Mouse (Mus musculus) kidney, embryonic 15.5 days (tissue): ENCODE data around the gene Mia2. TPM values are rescaled to one million over a fixed set of nuclear protein-coding genes. Genes with fewer than 3 reads are reported as not detected.

Source experiments
- ATAC-seq: fragments of 200-750 bp; cut with Nextera tagmentation; replicated peaks from 2 replicates; pipeline ENCODE4 v1.8.0; 2017; ENCODE audit warnings: moderate TSS enrichment; ENCODE audit not compliant: low FRiP score
- H3K27ac ChIP-seq: fragments of 300-500 bp; sonication (generic); 2 replicates; pipeline ENCODE4 v1.5.1; 2015; ENCODE audit warnings: mild to moderate bottlenecking, inconsistent platforms
- H3K27me3 ChIP-seq: fragments of 300-500 bp; sonication (generic); 2 replicates; pipeline ENCODE4 v1.6.1; 2015; ENCODE audit warnings: inconsistent platforms
- H3K36me3 ChIP-seq: fragments of 300-500 bp; sonication (generic); 2 replicates; pipeline ENCODE4 v1.6.1; 2015; ENCODE audit warnings: inconsistent platforms
- H3K4me1 ChIP-seq: fragments of 300-500 bp; sonication (generic); 2 replicates; pipeline ENCODE4 v1.6.1; 2015; ENCODE audit warnings: inconsistent platforms
- H3K4me2 ChIP-seq: fragments of 300-500 bp; sonication (generic); 2 replicates; pipeline ENCODE4 v1.6.1; 2015; ENCODE audit warnings: moderate library complexity, mild to moderate bottlenecking, inconsistent platforms
- H3K4me3 ChIP-seq: fragments of 300-500 bp; sonication (generic); replicated peaks from 2 replicates; pipeline ENCODE4 v1.5.1; 2015; ENCODE audit warnings: mild to moderate bottlenecking, inconsistent platforms
- H3K9ac ChIP-seq: fragments of 300-500 bp; sonication (generic); 2 replicates; pipeline ENCODE4 v1.6.1; 2015; ENCODE audit warnings: mild to moderate bottlenecking, inconsistent platforms
- H3K9me3 ChIP-seq: fragments of 300-500 bp; sonication (generic); replicated peaks from 2 replicates; pipeline ENCODE4 v1.6.1; 2016; ENCODE audit warnings: inconsistent platforms
- WGBS: fragments of 180-500 bp; shearing (Covaris S2); methylation state at CpG from one replicate; pipeline ENCODE4 v1.1.7; 2015; ENCODE audit warnings: mixed read lengths; 5-methylcytosine and 5-hydroxymethylcytosine counted together
- polyA plus RNA-seq: library from polyadenylated mRNA; unstranded; fragments of >200 nt; fragmentation: Nextera tagmentation; extraction: Ambion mirVana; gene quantifications from 2 replicates; pipeline ENCODE4 v1.2.1, GENCODE M21; 2015

Mia2 gene
- polyA plus RNA-seq, 1 experiment from 2014 or later = 70.5 TPM

GRCm38 (mm10) chr12:59133437-59133999 lies 37.9 kb downstream of the Mia2 start:
- H3K4me1 ChIP-seq = peaks cover 21% of the 10 kb centered on the region
- H3K4me2 ChIP-seq = peak overlapping the region; percentile 64; the same call in 1 of the 2 replicates
- no peaks in the 10 kb centered on the region for H3K9me3 ChIP-seq
- no peak overlapping the region for H3K4me3 ChIP-seq
- no peaks in the 10 kb centered on the region for H3K27me3 ChIP-seq
- H3K27ac ChIP-seq = no peak overlapping the region
- no peak for ATAC-seq
- H3K9ac ChIP-seq = no peak overlapping the region
- 87% methylated on average over 10 of the region's 10 CpGs for WGBS
- peaks cover 18% of the 10 kb centered on the region for H3K36me3 ChIP-seq

- no peak for ATAC-seq
- peaks cover 32% of the 10 kb centered on the region for H3K36me3 ChIP-seq
- H3K9ac ChIP-seq = no peak overlapping the region
- 94% methylated on average over 4 of the region's 4 CpGs for WGBS
- no peak overlapping the region for H3K4me3 ChIP-seq
- no peak overlapping the region for H3K27ac ChIP-seq
- no peak overlapping the region for H3K4me2 ChIP-seq
- H3K4me1 ChIP-seq = peaks cover 14% of the 10 kb centered on the region
- H3K27me3 ChIP-seq = no peaks in the 10 kb centered on the region
- no peaks in the 10 kb centered on the region for H3K9me3 ChIP-seq
These were observed 39.5 kb downstream of the Mia2 start for GRCm38 (mm10) chr12:59135096-59135495.

- WGBS = 94% methylated on average over 13 of the region's 13 CpGs
- ATAC-seq = no peak
- Histone ChIP-seq H3K9me3 (no peaks in the 10 kb centered on the region), H3K4me1 (peaks cover 12% of the 10 kb centered on the region), H3K9ac (no peak overlapping the region), H3K4me3 (no peak overlapping the region), H3K27me3 (no peaks in the 10 kb centered on the region), H3K36me3 (peaks cover 36% of the 10 kb centered on the region), H3K4me2 (no peak overlapping the region), H3K27ac (no peak overlapping the region)
These were observed 40.1 kb downstream of the Mia2 start for GRCm38 (mm10) chr12:59135533-59136300.

DNA sequence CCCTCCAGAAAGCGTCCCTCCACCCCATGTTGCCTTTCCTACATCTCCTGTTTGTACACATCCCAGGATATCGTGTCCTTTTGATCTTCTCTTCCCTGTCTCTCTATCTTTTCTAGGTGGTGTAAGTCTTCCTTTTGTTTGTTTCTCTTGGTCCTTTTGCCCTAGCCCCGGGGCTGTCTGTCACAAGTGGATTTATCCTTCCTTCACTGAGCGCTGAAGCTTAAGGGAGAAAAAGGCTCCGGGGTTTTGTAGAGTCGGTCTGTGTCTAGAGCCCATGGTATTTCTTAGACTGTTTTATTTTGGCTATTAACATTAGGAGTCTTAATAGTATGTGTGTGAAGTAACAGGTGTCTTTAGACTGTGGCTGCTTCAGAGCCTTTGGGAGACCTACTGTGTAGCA lies 41.4 kb downstream of the Mia2 start:
- no peak overlapping the region for H3K27ac ChIP-seq
- no peak overlapping the region for H3K4me3 ChIP-seq
- no peak overlapping the region for H3K9ac ChIP-seq
- no peak for ATAC-seq
- H3K4me1 ChIP-seq = peaks cover 12% of the 10 kb centered on the region
- no peaks in the 10 kb centered on the region for H3K9me3 ChIP-seq
- peaks cover 47% of the 10 kb centered on the region for H3K36me3 ChIP-seq
- H3K27me3 ChIP-seq = no peaks in the 10 kb centered on the region
- H3K4me2 ChIP-seq = no peak overlapping the region
- WGBS = 79% methylated on average over 6 of the region's 6 CpGs

DNA sequence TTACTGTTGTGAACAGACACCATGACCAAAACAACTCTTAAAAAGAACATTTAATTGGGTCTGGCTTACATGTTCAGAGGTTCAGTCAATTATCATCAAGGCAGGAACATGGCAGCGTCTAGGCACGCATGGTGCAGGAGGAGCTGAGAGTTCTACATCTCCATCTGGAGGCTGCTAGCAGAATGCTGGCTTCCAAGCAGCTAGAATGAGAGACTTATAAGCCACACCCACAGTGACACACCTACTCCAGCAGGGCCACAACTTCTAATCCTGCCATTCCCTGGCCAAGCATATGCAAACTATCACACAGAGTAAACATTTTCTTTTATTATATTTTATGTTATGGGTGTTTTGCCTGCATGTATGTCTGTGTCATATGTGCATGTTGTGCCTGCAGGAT lies 43.8 kb downstream of the Mia2 start:
- Histone ChIP-seq H3K36me3 (peaks cover 66% of the 10 kb centered on the region), H3K27me3 (no peaks in the 10 kb centered on the region), H3K9ac (no peak overlapping the region), H3K4me2 (no peak overlapping the region), H3K27ac (no peak overlapping the region), H3K9me3 (no peaks in the 10 kb centered on the region), H3K4me1 (no peaks in the 10 kb centered on the region), H3K4me3 (no peak overlapping the region)
- ATAC-seq = no peak
- 84% methylated on average over 2 of the region's 2 CpGs for WGBS

DNA sequence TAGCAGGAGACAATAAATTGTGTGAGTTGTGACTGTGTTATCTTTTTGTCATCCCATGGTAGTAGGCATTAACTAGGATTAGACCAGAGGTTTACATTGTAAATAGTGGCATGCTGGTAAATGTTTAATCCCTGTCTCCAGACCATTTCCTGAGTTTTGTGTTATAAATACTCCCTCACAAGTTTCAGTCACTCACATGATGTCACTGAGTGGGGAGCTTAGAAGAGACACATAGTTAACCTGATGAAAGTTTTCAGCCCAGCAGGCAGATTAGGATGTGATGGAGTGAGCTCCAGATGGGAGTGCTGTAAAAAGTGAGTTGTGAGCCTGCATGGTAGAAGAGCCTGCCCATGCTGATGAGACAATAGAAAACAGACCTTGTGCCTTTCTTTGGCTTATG lies 49.5 kb downstream of the Mia2 start:
- ATAC-seq = no peak

DNA sequence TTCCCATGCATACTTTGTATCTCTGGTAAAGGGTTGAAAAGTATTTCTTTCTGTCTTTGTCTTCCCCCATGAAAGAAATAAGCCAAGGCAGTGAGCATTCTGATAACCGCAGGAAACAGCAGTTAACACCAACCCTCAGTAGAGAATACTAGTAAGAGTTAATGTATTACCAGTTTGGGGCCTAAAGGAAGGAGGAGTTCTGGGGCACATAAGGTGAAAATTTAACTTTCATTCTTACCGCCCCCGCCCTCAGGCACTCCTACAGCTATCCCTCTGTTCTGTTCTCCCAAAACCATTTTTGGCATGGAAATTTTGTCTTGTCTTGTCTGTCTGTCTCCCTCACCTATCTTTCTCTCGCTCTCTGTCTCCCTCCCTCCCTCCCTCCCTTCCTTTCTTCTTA lies 54.1 kb downstream of the Mia2 start:
- H3K27ac ChIP-seq = peak overlapping the region; percentile 46
- no peaks in the 10 kb centered on the region for H3K27me3 ChIP-seq
- peaks cover 88% of the 10 kb centered on the region for H3K36me3 ChIP-seq
- no peak overlapping the region for H3K4me3 ChIP-seq
- ATAC-seq = peak; percentile 52
- H3K4me1 ChIP-seq = 0 out of 2 replicates have a peak, but pooled peaks cover 2% of the 10 kb centered on the region
- WGBS = 80% methylated on average over 4 of the region's 4 CpGs
- H3K9me3 ChIP-seq = no peaks in the 10 kb centered on the region
- no peak overlapping the region for H3K4me2 ChIP-seq
- no peak overlapping the region for H3K9ac ChIP-seq

More for the DNA sequence above, 49.5 kb downstream of the Mia2 start:
- Histone ChIP-seq H3K27me3 (no peaks in the 10 kb centered on the region), H3K9ac (no peak overlapping the region), H3K36me3 (peaks cover 82% of the 10 kb centered on the region), H3K9me3 (no peaks in the 10 kb centered on the region), H3K4me3 (no peak overlapping the region), H3K4me2 (no peak overlapping the region), H3K4me1 (0 out of 2 replicates have a peak, but pooled peaks cover 2% of the 10 kb centered on the region), H3K27ac (0 out of 2 replicates have a peak overlapping the region, but pooled peaks have one; percentile 27)

DNA sequence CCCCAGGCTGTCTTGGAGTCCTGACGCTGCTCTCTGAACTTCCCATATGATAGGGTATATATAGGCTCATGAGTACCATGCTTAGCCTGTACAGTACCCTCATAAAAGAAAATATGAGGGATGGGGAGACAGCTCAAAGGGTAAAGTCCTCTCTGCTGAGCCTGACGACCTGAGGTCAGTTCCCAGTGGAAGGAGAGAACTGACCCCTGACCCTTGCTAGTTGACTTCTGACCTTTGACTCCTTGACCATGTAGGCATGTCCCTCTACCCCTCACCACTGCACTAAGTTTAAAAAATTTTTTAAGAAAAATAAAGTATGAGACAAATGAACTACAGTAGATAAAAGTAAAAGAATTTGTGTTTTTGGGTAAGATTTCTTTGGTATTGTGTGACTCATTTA lies 65.5 kb downstream of the Mia2 start:
- H3K27ac ChIP-seq = no peak overlapping the region
- H3K36me3 ChIP-seq = peaks cover 90% of the 10 kb centered on the region
- no peak overlapping the region for H3K9ac ChIP-seq
- H3K4me3 ChIP-seq = no peak overlapping the region
- no peak; the same call in 1 of the 2 replicates for ATAC-seq
- H3K27me3 ChIP-seq = no peaks in the 10 kb centered on the region
- 0 out of 2 replicates have a peak, but pooled peaks cover 2% of the 10 kb centered on the region for H3K4me1 ChIP-seq
- no peak overlapping the region for H3K4me2 ChIP-seq
- WGBS = 36% methylated on average over 2 of the region's 2 CpGs
- H3K9me3 ChIP-seq = no peaks in the 10 kb centered on the region

- H3K36me3 ChIP-seq = peaks cover 85% of the 10 kb centered on the region
- no peak for ATAC-seq
- 91% methylated on average over 2 of the region's 2 CpGs for WGBS
These were observed 67.2 kb downstream of the Mia2 start for GRCm38 (mm10) chr12:59162797-59163196.

GRCm38 (mm10) chr12:59164522-59164921 lies 68.9 kb downstream of the Mia2 start:
- no peak overlapping the region for H3K27ac ChIP-seq
- H3K4me1 ChIP-seq = 0 out of 2 replicates have a peak, but pooled peaks cover 2% of the 10 kb centered on the region
- H3K9ac ChIP-seq = no peak overlapping the region
- WGBS = 94% methylated on average over 6 of the region's 6 CpGs
- H3K9me3 ChIP-seq = no peaks in the 10 kb centered on the region
- no peak overlapping the region for H3K4me3 ChIP-seq
- no peak overlapping the region for H3K4me2 ChIP-seq
- peaks cover 83% of the 10 kb centered on the region for H3K36me3 ChIP-seq
- H3K27me3 ChIP-seq = no peaks in the 10 kb centered on the region
- ATAC-seq = no peak

More at GRCm38 (mm10) chr12:59162797-59163196, 67.2 kb downstream of the Mia2 start:
- 0 out of 2 replicates have a peak, but pooled peaks cover 2% of the 10 kb centered on the region for H3K4me1 ChIP-seq
- no peaks in the 10 kb centered on the region for H3K27me3 ChIP-seq
- no peak overlapping the region for H3K4me3 ChIP-seq
- H3K9ac ChIP-seq = no peak overlapping the region
- H3K4me2 ChIP-seq = no peak overlapping the region
- no peak overlapping the region for H3K27ac ChIP-seq
- H3K9me3 ChIP-seq = no peaks in the 10 kb centered on the region

GRCm38 (mm10) chr12:59166557-59166956 lies 71.0 kb downstream of the Mia2 start:
- Histone ChIP-seq H3K4me3 (no peak overlapping the region), H3K36me3 (peaks cover 84% of the 10 kb centered on the region), H3K4me1 (0 out of 2 replicates have a peak, but pooled peaks cover 2% of the 10 kb centered on the region), H3K4me2 (no peak overlapping the region), H3K9ac (no peak overlapping the region), H3K9me3 (no peaks in the 10 kb centered on the region), H3K27me3 (no peaks in the 10 kb centered on the region), H3K27ac (no peak overlapping the region)
- 95% methylated on average over 4 of the region's 4 CpGs for WGBS
- ATAC-seq = no peak

DNA sequence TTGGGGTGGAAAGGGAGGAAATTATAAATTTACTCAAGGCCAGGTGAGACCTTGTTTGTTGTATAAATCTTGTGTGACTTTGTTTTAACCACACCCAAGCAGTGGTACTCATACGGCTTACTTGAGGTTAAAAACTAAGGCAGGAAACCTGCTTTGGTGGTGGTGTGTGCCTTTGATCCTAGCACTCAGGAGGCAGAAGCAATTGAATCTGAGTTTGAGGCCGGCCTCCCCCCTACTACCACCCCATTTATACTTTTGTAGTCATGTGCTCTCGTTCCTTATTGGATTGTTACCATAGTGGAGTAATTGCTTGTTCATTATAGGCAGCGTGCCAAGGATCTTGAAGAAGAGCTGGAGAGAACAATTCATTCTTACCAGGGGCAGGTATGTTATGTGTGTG lies 74.3 kb downstream of the Mia2 start:
- Histone ChIP-seq H3K4me3 (no peak overlapping the region), H3K4me1 (no peaks in the 10 kb centered on the region), H3K9me3 (no peaks in the 10 kb centered on the region), H3K4me2 (no peak overlapping the region), H3K27me3 (no peaks in the 10 kb centered on the region), H3K9ac (no peak overlapping the region), H3K27ac (no peak overlapping the region), H3K36me3 (peaks cover 70% of the 10 kb centered on the region)
- no peak for ATAC-seq
- 92% methylated on average over 4 of the region's 4 CpGs for WGBS
